1 mouse cellular context compared by ENCODE assay signal in the genomic region with DNA sequence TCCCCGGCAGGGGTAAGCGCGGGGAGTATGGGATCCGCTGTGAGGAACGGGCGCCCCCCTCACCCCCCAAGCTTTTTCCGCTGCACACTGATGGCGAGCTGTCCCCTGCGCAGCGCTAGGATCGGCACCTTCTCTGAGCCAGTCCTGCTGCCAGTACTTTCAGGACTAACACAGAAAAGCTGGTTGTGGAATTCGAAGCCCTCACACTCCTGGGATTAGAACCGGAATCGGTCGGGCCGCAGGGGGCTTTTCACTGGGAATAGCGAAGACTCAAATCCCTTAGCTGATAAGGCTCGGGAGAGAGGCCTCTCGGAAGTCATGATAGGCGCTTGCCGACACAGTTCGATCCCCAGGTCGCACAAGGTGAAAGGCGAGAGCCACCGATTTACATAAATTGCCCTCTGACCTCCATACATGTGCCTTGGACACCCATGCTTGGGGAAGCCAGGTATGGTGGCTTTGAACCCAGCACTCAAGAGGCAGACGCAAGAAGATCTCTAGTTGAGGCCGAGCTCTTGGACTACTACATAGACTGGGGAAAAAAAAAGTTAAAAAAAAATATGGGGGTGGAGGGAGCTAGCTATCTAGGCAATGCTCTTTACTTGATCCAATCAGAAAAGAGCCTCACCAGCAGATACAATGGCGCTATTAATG.
TF ChIP-seq lines count a peak whose summit lies in the region.

No protein-coding gene starts in this region.

TF ChIP-seq in CH12.LX, 34 proteins besides CTCF, POLR2A, EP300 and RAD21 (continued from another document):
- no peak for TF ChIP-seq RCOR1 (conservative IDR thresholded peaks at IDR 0.05; ENCODE audit: low read depth, low read length)
- no peak for TF ChIP-seq PAX5 (IDR thresholded peaks at IDR 0.05; ENCODE audit: low read length)
- TF ChIP-seq ELF1 (IDR thresholded peaks at IDR 0.05; ENCODE audit: low read depth, low read length), result 0 out of 2 replicates have a peak, but pooled peaks have one; percentile 0
- TF ChIP-seq CHD2 (IDR thresholded peaks at IDR 0.05; ENCODE audit: low read length), result no peak
- TF ChIP-seq SIN3A (IDR thresholded peaks at IDR 0.05; ENCODE audit: low read length), result peak; percentile 36; the same call in 1 of the 2 replicates
- TF ChIP-seq TCF12 (IDR thresholded peaks at IDR 0.05; ENCODE audit: low read depth, low read length), result no peak
- no peak for TF ChIP-seq SMC3 (IDR thresholded peaks at IDR 0.05; ENCODE audit: low read depth, low read length)
- no peak for TF ChIP-seq KAT2A (IDR thresholded peaks at IDR 0.05; ENCODE audit: insufficient replicate concordance, low read length)
- peak; percentile 68 for TF ChIP-seq ZNF384 (IDR thresholded peaks at IDR 0.05; ENCODE audit: low read depth, low read length)
- TF ChIP-seq MYC (IDR thresholded peaks at IDR 0.05; ENCODE audit: low read depth, low read length), result no peak
TF ChIP-seq in CH12.LX: peak in this region for 4.
